Mouse (Mus musculus) bone marrow, adult 2 months (tissue): ENCODE data around the gene Nelfe. TPM values are rescaled to one million over a fixed set of nuclear protein-coding genes. Genes with fewer than 3 reads are reported as not detected.

Source experiments
- H3K27ac ChIP-seq: fragments of 200-500 bp; 2 replicates; pipeline ENCODE4 v1.5.1; 2012; ENCODE audit warnings: low read depth, mild to moderate bottlenecking, control low read depth, inconsistent platforms, low read length; ENCODE audit not compliant: control insufficient read depth, poor library complexity, insufficient read depth
- H3K4me1 ChIP-seq: fragments of 200-500 bp; 2 replicates; pipeline ENCODE4 v1.6.1; 2011; ENCODE audit warnings: low read length; ENCODE audit not compliant: control insufficient read depth, insufficient read depth
- H3K4me3 ChIP-seq: fragments of 200-500 bp; replicated peaks from 2 replicates; pipeline ENCODE3; 2011; ENCODE audit warnings: mild to moderate bottlenecking, low read depth, low read length, control low read depth; ENCODE audit not compliant: control insufficient read depth
- CTCF ChIP-seq: fragments of 200-500 bp; IDR thresholded peaks from 2 replicates; pipeline ENCODE4 v1.5.1; 2011; ENCODE audit warnings: low read length, control low read depth; ENCODE audit not compliant: control insufficient read depth, insufficient read depth
- POLR2A ChIP-seq: fragments of 200-500 bp; IDR thresholded peaks from 2 replicates; pipeline ENCODE4 v1.6.1; 2011; ENCODE audit warnings: low read depth, mild to moderate bottlenecking, control low read depth, low read length, borderline replicate concordance; ENCODE audit not compliant: control insufficient read depth
- WGBS: fragments of 180-500 bp; shearing (Covaris S2); methylation state at CpG from one replicate; pipeline ENCODE4 v1.1.7; 2018; 5-methylcytosine and 5-hydroxymethylcytosine counted together
- polyA plus RNA-seq: library from polyadenylated mRNA; stranded (reverse); fragments of >200 nt; gene quantifications from 2 replicates; pipeline ENCODE4 v1.2.4, GENCODE M21; 2011; ENCODE audit warnings: low replicate concordance; ENCODE audit not compliant: missing spikeins, insufficient read depth, insufficient read length

Gene Nelfe
- polyA plus RNA-seq, 1 experiment = 42.2 TPM

- Histone ChIP-seq H3K27ac (peak overlapping the region; percentile 8; the same call in 1 of the 2 replicates), H3K4me3 (peak overlapping the region; percentile 64), H3K4me1 (peaks cover 5% of the 10 kb centered on the region)
- TF ChIP-seq POLR2A = 0 out of 2 replicates have a peak, but pooled peaks have one; percentile 40
- TF ChIP-seq CTCF = no peak
- 14% methylated on average over 51 of the region's 51 CpGs for WGBS
These were observed 44.8 kb downstream of the Nelfe start for GRCm38 (mm10) chr17:34894801-34895530.

- H3K4me1 ChIP-seq = peaks cover 5% of the 10 kb centered on the region
- H3K27ac ChIP-seq = no peak overlapping the region
- H3K4me3 ChIP-seq = no peak overlapping the region
- 84% methylated on average over 15 of the region's 15 CpGs for WGBS
- TF ChIP-seq POLR2A (no peak), CTCF (no peak)
These were observed 45.5 kb downstream of the Nelfe start for GRCm38 (mm10) chr17:34895724-34896123.

GRCm38 (mm10) chr17:34896366-34896765 lies 46.2 kb downstream of the Nelfe start:
- 45% methylated on average over 17 of the region's 17 CpGs for WGBS
- peaks cover 5% of the 10 kb centered on the region for H3K4me1 ChIP-seq
- no peak overlapping the region for H3K4me3 ChIP-seq
- TF ChIP-seq POLR2A (no peak), CTCF (no peak)
- no peak overlapping the region for H3K27ac ChIP-seq

- WGBS = 14% methylated on average over 10 of the region's 10 CpGs
- H3K27ac ChIP-seq = peak overlapping the region; percentile 71; the same call in 1 of the 2 replicates
- H3K4me3 ChIP-seq = peak overlapping the region; percentile 56
- peaks cover 5% of the 10 kb centered on the region for H3K4me1 ChIP-seq
- TF ChIP-seq CTCF (no peak), POLR2A (no peak)
These were observed 47.4 kb downstream of the Nelfe start for GRCm38 (mm10) chr17:34897373-34898159.

GRCm38 (mm10) chr17:34898160-34898586 lies 48.0 kb downstream of the Nelfe start, which contains the start of the genes C2 and Ehmt2:
Gene C2, minus strand, starts transcription at chr17:34898265.
Gene Ehmt2, plus strand, starts transcription at chr17:34898469.
- TF ChIP-seq POLR2A = peak; percentile 40; the same call in 1 of the 2 replicates
- no peak for TF ChIP-seq CTCF
- H3K27ac ChIP-seq = peak within 1 kb of the TSS; percentile 76
- WGBS = under 1% methylated on average over 37 of the region's 44 CpGs
- H3K4me3 ChIP-seq = peak within 1 kb of the TSS; percentile 84
- H3K4me1 ChIP-seq = peaks cover 5% of the 10 kb centered on the region

DNA sequence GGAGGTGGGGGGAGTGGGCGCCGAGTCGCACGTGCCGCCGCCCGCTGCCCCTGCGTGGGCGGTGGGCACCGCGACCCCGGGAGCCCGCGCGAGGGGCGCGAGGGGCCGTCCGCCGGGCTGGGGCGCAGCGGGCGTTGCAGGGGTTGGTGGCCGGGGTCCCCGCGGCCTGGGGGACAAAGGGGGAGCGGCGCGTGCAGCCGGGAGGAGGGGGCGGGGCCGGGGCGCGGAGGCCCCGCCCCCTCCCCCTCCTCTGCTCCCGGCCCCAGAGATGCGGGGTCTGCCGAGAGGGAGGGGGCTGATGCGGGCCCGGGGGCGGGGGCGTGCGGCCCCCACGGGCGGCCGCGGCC lies 48.5 kb downstream of the Nelfe start:
- TF ChIP-seq CTCF = no peak
- no peak for TF ChIP-seq POLR2A
- peak overlapping the region; percentile 84 for H3K4me3 ChIP-seq
- 2% methylated on average over 34 of the region's 47 CpGs for WGBS
- peak overlapping the region; percentile 42; the same call in 1 of the 2 replicates for H3K27ac ChIP-seq
- peaks cover 5% of the 10 kb centered on the region for H3K4me1 ChIP-seq

DNA sequence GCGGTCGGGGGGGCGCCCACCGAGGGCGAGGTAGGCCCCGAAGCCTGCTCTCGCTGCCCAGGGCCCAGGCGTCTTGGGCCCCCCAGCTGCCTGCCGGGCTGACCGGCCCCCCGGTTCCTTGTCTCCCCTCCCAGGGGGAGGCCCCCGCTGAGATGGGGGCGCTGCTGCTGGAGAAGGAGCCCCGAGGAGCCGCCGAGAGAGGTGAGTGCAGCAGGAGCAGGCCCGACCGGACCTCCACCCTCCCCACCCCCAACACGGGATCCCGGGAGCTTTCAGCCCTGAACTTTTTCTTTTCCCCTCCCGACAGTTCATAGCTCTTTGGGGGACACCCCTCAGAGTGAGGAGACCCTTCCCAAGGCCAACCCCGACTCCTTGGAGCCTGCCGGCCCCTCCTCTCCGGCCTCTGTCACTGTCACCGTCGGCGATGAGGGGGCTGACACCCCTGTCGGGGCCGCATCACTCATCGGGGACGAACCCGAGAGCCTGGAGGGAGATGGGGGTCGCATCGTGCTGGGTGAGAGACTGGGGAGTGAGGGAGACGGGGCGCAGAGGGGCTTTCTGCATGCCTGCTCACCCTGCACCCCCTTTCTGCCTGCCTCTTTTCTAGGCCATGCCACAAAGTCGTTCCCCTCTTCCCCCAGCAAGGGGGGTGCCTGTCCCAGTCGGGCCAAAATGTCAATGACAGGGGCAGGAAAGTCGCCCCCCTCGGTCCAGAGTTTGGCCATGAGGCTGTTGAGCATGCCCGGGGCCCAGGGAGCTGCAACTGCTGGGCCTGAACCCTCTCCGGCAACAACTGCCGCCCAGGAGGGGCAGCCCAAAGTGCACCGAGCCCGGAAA lies 49.1 kb downstream of the Nelfe start:
- Histone ChIP-seq H3K27ac (peak overlapping the region; percentile 76), H3K4me3 (peak overlapping the region; percentile 84), H3K4me1 (peaks cover 5% of the 10 kb centered on the region)
- 2% methylated on average over 42 of the region's 45 CpGs for WGBS
- TF ChIP-seq POLR2A = no peak; the same call in 1 of the 2 replicates
- TF ChIP-seq CTCF = no peak
